Mouse (Mus musculus) embryonic facial prominence, embryonic 10.5 days (tissue): ENCODE measurements around the gene Gm17018. TPM values are rescaled to one million over a fixed set of nuclear protein-coding genes. Genes with fewer than 3 reads are reported as not detected.

Experiments used
- DNase-seq: peaks from one replicate; pipeline ENCODE4 v3.0.0-alpha.2; 2017; ENCODE audit warnings: low spot score
- H3K27ac ChIP-seq: fragments of 300-500 bp; sonication (generic); replicated peaks from 2 replicates; pipeline ENCODE4 v1.5.1; 2016; ENCODE audit warnings: mild to moderate bottlenecking
- H3K27me3 ChIP-seq: fragments of 300-500 bp; sonication (generic); replicated peaks from 2 replicates; pipeline ENCODE4 v1.6.1; 2016; ENCODE audit warnings: low read depth, mild to moderate bottlenecking; ENCODE audit not compliant: poor library complexity, severe bottlenecking
- H3K36me3 ChIP-seq: fragments of 300-500 bp; sonication (generic); replicated peaks from 2 replicates; pipeline ENCODE4 v1.6.1; 2016; ENCODE audit warnings: mild to moderate bottlenecking, moderate library complexity
- H3K4me1 ChIP-seq: fragments of 300-500 bp; sonication (generic); 2 replicates; pipeline ENCODE4 v1.6.1; 2016
- H3K4me3 ChIP-seq: fragments of 300-500 bp; sonication (generic); 2 replicates; pipeline ENCODE4 v1.5.1; 2016; ENCODE audit warnings: mild to moderate bottlenecking, moderate library complexity
- H3K9me3 ChIP-seq: fragments of 300-500 bp; sonication (generic); 2 replicates; pipeline ENCODE4 v1.6.1; 2016; ENCODE audit warnings: mild to moderate bottlenecking
- whole genome bisulfite sequencing: fragments of 180-500 bp; shearing (Covaris S2); methylation state at CpG from one replicate; pipeline ENCODE4 v1.1.7; 2016; 5-methylcytosine and 5-hydroxymethylcytosine counted together
- polyA plus RNA-seq: library from polyadenylated mRNA; unstranded; fragments of >200 nt; fragmentation: Nextera tagmentation; extraction: Ambion mirVana; gene quantifications from 2 replicates; pipeline ENCODE4 v1.2.1, GENCODE M21; 2016

The Gm17018 gene
- polyA plus RNA-seq, 1 experiment from 2014 or later, result 50.3 TPM

GRCm38 (mm10) chr19:45565925-45566715, 5.7 kb downstream of the Gm17018 start:
- peaks cover 57% of the 10 kb centered on the region for H3K4me1 ChIP-seq
- peak overlapping the region; percentile 16; the same call in 1 of the 2 replicates for H3K27ac ChIP-seq
- WGBS, result 63% methylated on average over 15 of the region's 15 CpGs

GRCm38 (mm10) chr19:45567367-45567766, 7.0 kb downstream of the Gm17018 start:
- 0 out of 2 replicates have a peak overlapping the region, but pooled peaks have one; percentile 16 for H3K4me3 ChIP-seq
- no peak for DNase-seq
- 17% methylated on average over 14 of the region's 14 CpGs for WGBS
- peaks cover 51% of the 10 kb centered on the region for H3K4me1 ChIP-seq
- H3K27me3 ChIP-seq, result peaks cover 64% of the 10 kb centered on the region
- H3K36me3 ChIP-seq, result peaks cover 13% of the 10 kb centered on the region
- H3K9me3 ChIP-seq, result no peaks in the 10 kb centered on the region
- H3K27ac ChIP-seq, result peak overlapping the region; percentile 44

More at GRCm38 (mm10) chr19:45565925-45566715, 5.7 kb downstream of the Gm17018 start:
- Histone ChIP-seq H3K4me3 (no peak overlapping the region), H3K9me3 (no peaks in the 10 kb centered on the region), H3K36me3 (0 out of 2 replicates have a peak, but pooled peaks cover 3% of the 10 kb centered on the region), H3K27me3 (peaks cover 55% of the 10 kb centered on the region)
- no peak for DNase-seq

GRCm38 (mm10) chr19:45573033-45573432, 12.6 kb downstream of the Gm17018 start:
- WGBS, result 78% methylated on average over 6 of the region's 6 CpGs
- peaks cover 60% of the 10 kb centered on the region for H3K4me1 ChIP-seq
- H3K4me3 ChIP-seq, result no peak overlapping the region
- no peak overlapping the region for H3K27ac ChIP-seq
- peaks cover 75% of the 10 kb centered on the region for H3K27me3 ChIP-seq
- H3K9me3 ChIP-seq, result no peaks in the 10 kb centered on the region
- no peak for DNase-seq
- peaks cover 45% of the 10 kb centered on the region for H3K36me3 ChIP-seq

GRCm38 (mm10) chr19:45573861-45574267, 13.4 kb downstream of the Gm17018 start:
- Histone ChIP-seq H3K36me3 (peaks cover 54% of the 10 kb centered on the region), H3K9me3 (no peaks in the 10 kb centered on the region), H3K27me3 (peaks cover 76% of the 10 kb centered on the region), H3K4me3 (no peak overlapping the region), H3K4me1 (peaks cover 53% of the 10 kb centered on the region), H3K27ac (no peak overlapping the region; the same call in 1 of the 2 replicates)
- DNase-seq, result peak; percentile 71
- WGBS, result 19% methylated on average over 6 of the region's 6 CpGs

- Histone ChIP-seq H3K36me3 (peaks cover 56% of the 10 kb centered on the region), H3K27me3 (peaks cover 76% of the 10 kb centered on the region), H3K4me3 (no peak overlapping the region), H3K27ac (peak overlapping the region; percentile 76; the same call in 1 of the 2 replicates), H3K4me1 (peaks cover 55% of the 10 kb centered on the region), H3K9me3 (no peaks in the 10 kb centered on the region)
- 80% methylated on average over 7 of the region's 7 CpGs for WGBS
- no peak for DNase-seq
Observed at GRCm38 (mm10) chr19:45574339-45574898, 14.0 kb downstream of the Gm17018 start.

DNA sequence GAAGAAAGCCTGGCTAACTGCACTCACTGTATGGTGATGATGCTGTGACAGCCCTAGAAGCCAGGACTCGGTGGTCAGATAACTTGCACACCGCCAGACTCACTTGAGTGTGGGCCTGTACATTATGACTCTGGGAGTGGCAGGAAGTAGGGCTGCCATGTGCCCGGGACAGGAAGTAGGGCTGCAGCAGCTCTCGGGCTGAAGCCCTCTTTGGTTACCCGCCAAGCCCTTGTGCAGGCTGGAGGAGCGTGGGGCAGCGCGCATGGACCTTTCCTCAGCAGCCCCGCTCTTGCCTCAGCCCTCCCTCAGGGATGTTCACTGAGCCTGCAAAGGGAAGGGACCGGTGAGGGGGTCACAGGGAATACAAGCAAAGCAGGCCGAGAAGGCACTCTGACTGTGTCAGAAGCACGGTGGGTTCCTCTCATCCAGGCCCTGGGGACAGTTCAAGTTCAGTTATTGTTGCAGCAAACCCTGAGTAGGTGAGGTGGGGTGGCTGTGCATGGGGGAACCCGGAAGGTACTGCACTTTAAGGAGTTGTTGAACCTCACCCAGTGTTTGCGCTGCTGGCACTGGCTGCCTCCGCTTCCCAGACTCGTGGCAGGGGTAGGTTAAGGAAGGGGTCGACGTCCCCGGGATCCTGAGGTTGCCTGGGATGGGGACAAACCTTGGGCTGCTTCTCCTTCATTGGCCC, 14.7 kb downstream of the Gm17018 start:
- no peaks in the 10 kb centered on the region for H3K9me3 ChIP-seq
- H3K27me3 ChIP-seq, result peaks cover 75% of the 10 kb centered on the region
- DNase-seq, result no peak
- WGBS, result 42% methylated on average over 19 of the region's 19 CpGs
- peak overlapping the region; percentile 76 for H3K27ac ChIP-seq
- peaks cover 61% of the 10 kb centered on the region for H3K36me3 ChIP-seq
- H3K4me1 ChIP-seq, result peaks cover 57% of the 10 kb centered on the region
- no peak overlapping the region for H3K4me3 ChIP-seq

DNA sequence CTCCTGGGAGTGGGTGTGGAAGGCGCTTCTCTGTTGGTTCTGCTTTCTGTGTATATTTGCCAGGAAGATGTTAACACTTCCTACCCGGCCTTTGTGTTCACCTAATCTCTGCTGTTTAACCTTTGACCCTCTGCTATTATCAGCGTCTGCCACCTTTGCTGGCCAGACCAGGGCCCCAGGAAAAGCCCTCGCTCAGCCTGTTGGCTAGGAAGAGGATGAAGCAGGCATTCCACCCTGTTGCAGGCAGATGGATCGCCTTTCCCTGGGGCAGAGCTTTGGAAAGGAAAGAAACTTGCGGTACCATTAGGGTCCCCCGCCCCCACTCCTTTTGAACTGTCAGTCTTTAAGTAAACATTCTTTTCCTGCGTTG, 15.2 kb downstream of the Gm17018 start:
- H3K27ac ChIP-seq, result peak overlapping the region; percentile 76
- peaks cover 62% of the 10 kb centered on the region for H3K4me1 ChIP-seq

DNA sequence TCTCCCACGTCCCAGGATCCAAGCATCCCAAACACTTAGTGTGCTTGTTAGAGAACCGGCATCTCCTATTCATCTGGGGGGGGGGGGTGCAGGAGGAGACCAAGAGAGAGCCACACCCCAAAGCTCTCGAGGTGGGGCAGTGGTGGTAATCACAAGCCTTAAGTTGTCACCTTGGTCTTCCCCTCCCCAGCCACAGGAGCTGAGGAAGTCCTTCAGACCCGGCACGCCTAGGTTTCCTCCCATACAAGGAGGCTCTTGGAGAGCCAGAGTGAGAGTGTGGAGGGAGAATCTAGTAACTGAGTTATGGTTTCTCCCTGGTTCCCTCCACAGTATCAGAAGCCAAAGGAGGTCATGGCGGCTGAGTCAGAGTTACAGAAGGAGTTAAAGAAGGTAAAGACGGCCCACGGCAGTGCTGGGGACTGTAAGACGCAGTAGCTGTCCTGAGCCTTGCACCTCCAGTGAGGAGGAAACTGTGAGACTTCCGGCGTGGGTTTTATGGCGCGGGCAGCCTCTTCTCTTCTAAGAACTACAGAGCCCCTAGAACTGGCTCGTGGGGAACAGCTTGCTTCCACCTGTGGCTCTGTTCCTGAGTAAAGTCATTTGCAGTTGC, 16.8 kb downstream of the Gm17018 start:
- Histone ChIP-seq H3K27me3 (peaks cover 66% of the 10 kb centered on the region), H3K36me3 (peaks cover 64% of the 10 kb centered on the region), H3K4me1 (peaks cover 74% of the 10 kb centered on the region), H3K27ac (peak overlapping the region; percentile 65), H3K9me3 (no peaks in the 10 kb centered on the region), H3K4me3 (no peak overlapping the region)
- WGBS, result 82% methylated on average over 14 of the region's 14 CpGs
- DNase-seq, result no peak

More for the DNA sequence above, 15.2 kb downstream of the Gm17018 start:
- peak; percentile 52 for DNase-seq
- Histone ChIP-seq H3K9me3 (no peaks in the 10 kb centered on the region), H3K27me3 (peaks cover 74% of the 10 kb centered on the region), H3K36me3 (peaks cover 64% of the 10 kb centered on the region), H3K4me3 (peak overlapping the region; percentile 25; the same call in 1 of the 2 replicates)
- 3% methylated on average over 8 of the region's 8 CpGs for WGBS

GRCm38 (mm10) chr19:45578976-45579375, 18.6 kb downstream of the Gm17018 start:
- Histone ChIP-seq H3K27me3 (peaks cover 75% of the 10 kb centered on the region), H3K9me3 (no peaks in the 10 kb centered on the region), H3K27ac (no peak overlapping the region), H3K36me3 (peaks cover 53% of the 10 kb centered on the region), H3K4me3 (no peak overlapping the region), H3K4me1 (peaks cover 80% of the 10 kb centered on the region)
- 93% methylated on average over 12 of the region's 12 CpGs for WGBS
- DNase-seq, result no peak

DNA sequence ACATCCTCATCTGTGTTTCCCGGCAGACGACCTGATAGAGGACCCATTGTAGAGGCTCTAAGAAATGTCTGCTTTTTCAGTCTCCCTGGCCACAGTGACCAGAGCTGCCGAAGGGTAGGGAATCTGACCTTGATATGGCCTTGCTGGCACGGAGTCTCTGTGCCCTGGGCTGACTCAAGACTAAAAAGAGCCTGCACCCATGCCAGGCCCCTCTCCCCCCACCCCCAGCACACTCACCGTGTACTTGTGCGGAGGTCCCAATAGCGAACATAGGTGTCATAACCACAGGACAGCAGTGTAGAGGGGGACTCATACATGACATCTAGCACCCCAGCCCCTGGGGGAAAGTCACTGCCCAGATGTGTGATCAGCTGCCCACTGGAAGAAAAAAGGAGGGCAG, 19.0 kb downstream of the Gm17018 start:
- Histone ChIP-seq H3K27ac (no peak overlapping the region), H3K36me3 (peaks cover 53% of the 10 kb centered on the region), H3K4me3 (no peak overlapping the region), H3K4me1 (peaks cover 77% of the 10 kb centered on the region), H3K9me3 (no peaks in the 10 kb centered on the region), H3K27me3 (peaks cover 77% of the 10 kb centered on the region)
- no peak for DNase-seq
- WGBS, result 89% methylated on average over 7 of the region's 7 CpGs

GRCm38 (mm10) chr19:45580235-45580634, 19.8 kb downstream of the Gm17018 start:
- WGBS, result 52% methylated on average over 12 of the region's 12 CpGs
- peaks cover 49% of the 10 kb centered on the region for H3K36me3 ChIP-seq
- H3K27ac ChIP-seq, result peak overlapping the region; percentile 35; the same call in 1 of the 2 replicates
- peaks cover 77% of the 10 kb centered on the region for H3K4me1 ChIP-seq
- H3K27me3 ChIP-seq, result peaks cover 77% of the 10 kb centered on the region
- H3K9me3 ChIP-seq, result no peaks in the 10 kb centered on the region
- DNase-seq, result no peak
- H3K4me3 ChIP-seq, result no peak overlapping the region

DNA sequence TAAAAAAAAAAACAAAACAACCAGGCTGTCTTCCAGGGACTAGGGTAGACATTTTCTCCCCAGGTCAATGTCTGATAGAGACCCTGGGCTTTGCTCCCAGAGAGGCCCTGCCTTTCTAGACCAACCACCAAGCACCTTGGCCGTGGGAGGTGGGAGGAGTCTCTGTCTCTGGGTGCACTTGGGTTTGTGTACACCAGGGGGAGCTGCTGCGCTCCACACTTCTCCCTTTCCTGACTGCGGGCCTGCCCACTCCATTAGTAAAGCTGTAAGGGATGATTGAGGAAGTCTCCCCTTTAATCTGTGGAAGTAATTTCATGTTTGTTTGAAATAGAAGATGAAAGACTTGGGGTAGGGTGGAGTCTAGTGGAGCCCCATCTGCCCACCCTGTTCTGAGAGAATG, 20.8 kb downstream of the Gm17018 start:
- no peak overlapping the region for H3K4me3 ChIP-seq
- H3K9me3 ChIP-seq, result no peaks in the 10 kb centered on the region
- DNase-seq, result peak; percentile 76
- H3K27ac ChIP-seq, result peak overlapping the region; percentile 65
- WGBS, result 64% methylated on average over 3 of the region's 3 CpGs
- H3K36me3 ChIP-seq, result peaks cover 48% of the 10 kb centered on the region
- peaks cover 77% of the 10 kb centered on the region for H3K4me1 ChIP-seq
- H3K27me3 ChIP-seq, result peaks cover 77% of the 10 kb centered on the region
